In genomic region chr7:51985763-51986162, GRCm38 (mm10) we compare ENCODE assay signal across 21 mouse cellular contexts. TPM values are rescaled to one million over a fixed set of nuclear protein-coding genes. Genes with fewer than 3 reads are reported as not detected.
"Had no signal": no experiment of that assay in that cellular context is flagged by ENCODE, and none has a peak within 500 bp of the region (broad histone marks: within the 10 kb centered on the region; RNA-seq: fewer than 3 reads in every experiment).

No protein-coding gene starts in this region.

- H3K4me2 ChIP-seq: limb, embryonic 15.5 days; liver, embryonic 13.5 days; lung, embryonic 15.5 days; midbrain, embryonic 12.5 days; stomach, embryonic 15.5 days had no signal

- ATAC-seq: inflammation-experienced regulatory T-cells, adult 6 months; intestine, postnatal 0 days; liver, postnatal 0 days had no signal

- H3K36me3 ChIP-seq: liver, embryonic 13.5 days; lung, embryonic 15.5 days; midbrain, embryonic 12.5 days; stomach, embryonic 15.5 days had no signal

- H3K4me3 ChIP-seq: left cerebral cortex, adult 2 months; limb, embryonic 15.5 days; liver, embryonic 13.5 days; lung, embryonic 15.5 days; megakaryocyte, embryonic 14.5 days; midbrain, embryonic 12.5 days; stomach, embryonic 15.5 days had no signal

- H3K9me3 ChIP-seq: limb, embryonic 15.5 days; liver, embryonic 13.5 days; lung, embryonic 15.5 days; megakaryocyte, embryonic 14.5 days; midbrain, embryonic 12.5 days; stomach, embryonic 15.5 days had no signal

- H3K9ac ChIP-seq: limb, embryonic 15.5 days; liver, embryonic 13.5 days; liver, postnatal 0 days; lung, embryonic 15.5 days; midbrain, embryonic 12.5 days; stomach, embryonic 15.5 days had no signal

- H3K4me1 ChIP-seq: limb, embryonic 15.5 days; lung, embryonic 15.5 days; midbrain, embryonic 12.5 days; stomach, embryonic 15.5 days had no signal

- H3K27ac ChIP-seq: left cerebral cortex, adult 2 months; limb, embryonic 15.5 days; liver, embryonic 13.5 days; lung, embryonic 15.5 days; macrophage; midbrain, embryonic 12.5 days; stomach, embryonic 15.5 days had no signal

- DNase-seq: kidney, adult 8-10 months; kidney, postnatal 25 days; liver, embryonic 13.5 days; liver, postnatal 0 days; lung, postnatal 14 days had no signal

- H3K27me3 ChIP-seq: limb, embryonic 15.5 days; liver, embryonic 13.5 days; lung, embryonic 15.5 days; megakaryocyte, embryonic 14.5 days; midbrain, embryonic 12.5 days; stomach, embryonic 15.5 days had no signal

RNA-seq across cellular contexts. Expression of gene 1700015G11Rik, which starts 29.8 kb away (rescaled TPM):
- total RNA-seq: layer of hippocampus, adult 8-10 months; left cerebral cortex, adult 2 months; left cerebral cortex, postnatal 25 days; midbrain, postnatal 0 days had no signal
- polyA plus RNA-seq: inflammation-experienced regulatory T-cells, adult 6 months; intestine, postnatal 0 days; kidney, embryonic 16.5 days; limb, embryonic 11.5 days; limb, embryonic 15.5 days; liver, embryonic 13.5 days; liver, postnatal 0 days; lung, embryonic 15.5 days; macrophage; midbrain, embryonic 12.5 days; midbrain, postnatal 0 days; neural tube, embryonic 14.5 days; spleen, adult 2 months; stomach, embryonic 15.5 days had no signal
